Mouse (Mus musculus) megakaryocyte, embryonic 14.5 days (primary cell): ENCODE results near the gene Fam183b. TPM values are rescaled to one million over a fixed set of nuclear protein-coding genes. Genes with fewer than 3 reads are reported as not detected.
"Not testable (repeated sequence)": the region's sequence is repeated elsewhere in the genome, so short reads cannot be mapped to it uniquely, and the experiment has no call there.

ENCODE experiments used
- H3K27me3 ChIP-seq: replicated peaks from 2 replicates; pipeline ENCODE3; 2012; ENCODE audit warnings: inconsistent platforms
- H3K36me3 ChIP-seq: replicated peaks from 2 replicates; pipeline ENCODE3; 2012; ENCODE audit warnings: low read length, inconsistent platforms, mixed read lengths
- H3K4me1 ChIP-seq: 2 replicates; pipeline ENCODE4 v1.6.1; 2012; ENCODE audit warnings: inconsistent platforms
- H3K4me3 ChIP-seq: replicated peaks from 2 replicates; pipeline ENCODE3; 2012; ENCODE audit warnings: moderate library complexity, mild to moderate bottlenecking, inconsistent platforms
- H3K9me3 ChIP-seq: 2 replicates; pipeline ENCODE4 v1.6.1; 2012; ENCODE audit warnings: inconsistent platforms
- FLI1 ChIP-seq: IDR thresholded peaks from 2 replicates; pipeline ENCODE4 v1.6.1; 2012; ENCODE audit warnings: low read length, inconsistent platforms, mixed read lengths
- GATA1 ChIP-seq: IDR thresholded peaks from 3 replicates; pipeline ENCODE4 v1.6.1; 2012; ENCODE audit warnings: mixed read lengths, low read length, inconsistent platforms, borderline replicate concordance
- polyA plus RNA-seq: library from polyadenylated mRNA; stranded (reverse); fragments of >175 nt; gene quantifications from 2 replicates; pipeline ENCODE4 v1.2.3, GENCODE M21; 2012; ENCODE audit warnings: low replicate concordance; ENCODE audit not compliant: insufficient read depth

The Fam183b gene
- polyA plus RNA-seq, result not detected in 2 replicates

DNA sequence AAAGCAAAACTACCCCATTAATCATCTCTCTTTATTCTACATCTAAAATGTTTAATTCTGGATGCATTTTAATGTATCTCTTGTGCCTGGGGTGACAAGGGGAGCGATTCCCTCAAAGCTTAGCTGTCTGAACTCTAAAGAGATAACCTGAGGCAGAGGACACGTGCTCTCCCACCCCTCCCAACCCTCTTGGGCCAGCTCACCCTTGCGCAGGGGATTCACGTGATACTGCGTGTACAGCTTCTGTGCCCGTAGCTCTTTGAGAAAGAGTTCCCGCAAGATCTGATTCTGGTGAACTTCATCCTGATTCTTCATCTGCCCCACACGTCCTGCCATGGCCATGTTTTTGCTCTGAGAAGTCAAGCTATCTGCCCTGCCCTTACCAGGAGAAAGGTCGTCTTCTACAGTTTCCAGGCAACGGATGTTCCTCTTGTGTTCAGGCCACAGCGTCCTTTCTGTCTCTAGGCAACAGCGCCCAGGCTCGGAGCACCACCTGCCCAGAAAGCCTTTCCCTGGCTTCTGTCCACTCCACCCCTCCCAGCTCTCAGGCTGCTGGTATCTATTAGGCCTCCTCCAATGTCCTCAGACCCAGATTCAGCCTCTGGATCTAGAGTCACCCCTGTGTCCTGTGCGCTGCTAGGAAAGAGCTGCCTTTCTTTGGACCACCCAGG, at the start of gene Fam183b:
TSS of gene Fam183b (minus strand) at position 403 of the 671 bp plus-strand sequence.
- TF ChIP-seq GATA1 (no peak), FLI1 (no peak)
- H3K9me3 ChIP-seq, result no peaks in the 10 kb centered on the region
- peaks cover 22% of the 10 kb centered on the region for H3K27me3 ChIP-seq
- peaks cover 26% of the 10 kb centered on the region for H3K4me1 ChIP-seq
- H3K4me3 ChIP-seq, result peak within 1 kb of the TSS; percentile 29
- no peaks in the 10 kb centered on the region for H3K36me3 ChIP-seq

DNA sequence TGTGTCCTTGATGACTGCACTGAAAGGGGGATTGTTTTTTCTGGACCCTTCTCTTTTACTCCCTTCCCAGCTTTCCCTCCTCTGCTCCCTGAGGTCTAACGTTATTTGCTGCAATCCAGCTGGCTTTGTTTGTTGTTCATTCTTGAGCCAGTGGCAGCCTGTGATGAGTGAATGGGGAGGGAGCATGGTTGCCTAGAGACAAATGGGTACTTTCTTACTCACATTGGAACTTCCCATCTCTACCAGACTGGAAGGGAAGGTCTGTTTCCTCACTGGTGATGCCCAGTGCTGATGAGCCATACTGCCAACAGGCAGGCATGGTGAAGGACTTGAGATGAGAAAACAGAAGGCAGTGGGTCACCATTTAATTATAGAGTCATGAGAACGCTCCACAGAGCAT, 48.0 kb upstream of the Fam183b start:
- Histone ChIP-seq H3K36me3 (peaks cover 58% of the 10 kb centered on the region), H3K4me3 (no peak overlapping the region)
- TF ChIP-seq GATA1, result no peak
- TF ChIP-seq FLI1, result no peak

DNA sequence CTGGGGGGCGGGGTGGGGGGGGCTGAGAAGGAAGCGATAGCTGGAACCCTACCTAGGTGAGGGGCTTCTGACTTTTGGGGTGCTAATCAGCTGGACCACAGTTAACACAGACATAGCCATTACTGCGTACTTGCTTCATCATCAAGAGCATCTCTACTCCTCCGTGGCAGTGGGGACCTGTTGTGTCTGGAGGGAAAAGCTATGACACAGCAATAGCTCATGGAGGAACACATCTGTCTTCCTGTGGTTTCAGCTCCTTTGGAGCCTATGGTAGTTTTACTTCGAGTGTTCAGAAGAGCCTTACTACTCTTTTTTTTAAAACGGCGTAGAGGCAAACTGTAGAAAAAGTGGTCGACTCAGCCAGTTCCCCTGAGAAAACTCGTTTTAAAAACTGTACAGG, 45.9 kb upstream of the Fam183b start:
- TF ChIP-seq FLI1 (no peak), GATA1 (no peak)

More for the DNA sequence above, 48.0 kb upstream of the Fam183b start:
- peaks cover 8% of the 10 kb centered on the region for H3K9me3 ChIP-seq
- peaks cover 16% of the 10 kb centered on the region for H3K4me1 ChIP-seq
- no peaks in the 10 kb centered on the region for H3K27me3 ChIP-seq

DNA sequence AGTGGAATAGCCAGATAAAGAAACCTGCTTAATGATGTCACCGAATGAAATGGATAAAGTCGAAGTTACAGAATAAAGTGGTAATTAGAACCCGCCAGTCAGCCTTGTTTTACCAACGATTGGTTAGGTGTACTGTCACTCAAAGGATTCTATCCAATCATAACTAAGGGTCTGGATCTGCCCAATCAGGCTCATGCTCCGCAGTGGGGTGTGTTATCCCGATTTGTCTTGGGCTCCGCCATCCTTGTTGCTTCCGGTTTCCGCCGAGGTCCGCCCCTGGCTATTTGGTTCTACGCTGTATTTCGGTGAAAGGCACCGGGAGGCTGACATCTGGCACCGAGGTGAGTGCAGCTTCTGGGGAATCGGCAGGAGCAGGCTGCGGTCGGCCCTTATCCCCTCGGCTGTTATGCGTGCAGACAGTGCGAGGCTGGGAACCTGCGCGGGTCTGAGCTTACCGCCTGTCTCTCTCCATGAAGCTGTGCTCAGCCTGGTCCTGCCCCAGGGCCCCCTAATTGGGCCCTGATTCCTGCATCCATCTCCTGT, 45.2 kb upstream of the Fam183b start, which contains the start of gene Gm12258:
TSS of gene Gm12258 (plus strand) at position 240 of the 543 bp plus-strand sequence.
- no peak for TF ChIP-seq FLI1
- H3K4me3 ChIP-seq, result peak within 1 kb of the TSS; percentile 92
- peaks cover 34% of the 10 kb centered on the region for H3K36me3 ChIP-seq
- H3K9me3 ChIP-seq, result peaks cover 8% of the 10 kb centered on the region
- H3K27me3 ChIP-seq, result no peaks in the 10 kb centered on the region
- H3K4me1 ChIP-seq, result peaks cover 16% of the 10 kb centered on the region

More for the DNA sequence above, 45.9 kb upstream of the Fam183b start:
- Histone ChIP-seq H3K36me3 (peaks cover 40% of the 10 kb centered on the region), H3K4me3 (peak overlapping the region; percentile 92), H3K9me3 (peaks cover 8% of the 10 kb centered on the region), H3K27me3 (no peaks in the 10 kb centered on the region), H3K4me1 (peaks cover 16% of the 10 kb centered on the region)

DNA sequence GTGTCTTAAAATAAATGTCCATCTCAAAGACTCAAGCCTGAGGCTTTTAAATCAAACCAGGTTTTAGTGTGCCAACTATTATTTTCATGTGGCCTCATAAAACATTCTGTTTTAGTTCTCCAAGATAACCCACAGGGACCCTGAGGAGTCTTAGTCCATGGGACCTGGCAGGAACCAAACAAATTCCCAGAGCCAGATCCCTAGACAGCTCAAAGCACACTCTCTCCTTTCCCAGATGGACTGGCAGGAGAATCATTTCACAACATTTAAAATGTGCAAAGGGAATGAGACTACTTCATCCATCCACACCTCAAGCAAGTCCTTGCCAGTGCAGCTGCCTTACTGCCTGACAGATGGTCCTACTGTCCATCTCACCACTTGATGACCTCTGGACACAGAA, 37.2 kb upstream of the Fam183b start, which contains the start of gene Olfr311:
TSS of gene Olfr311 (plus strand) at position 301 of the 400 bp plus-strand sequence.
- H3K4me3 ChIP-seq, H3K4me1 ChIP-seq, H3K36me3 ChIP-seq, H3K27me3 ChIP-seq, H3K9me3 ChIP-seq: not testable (repeated sequence)

DNA sequence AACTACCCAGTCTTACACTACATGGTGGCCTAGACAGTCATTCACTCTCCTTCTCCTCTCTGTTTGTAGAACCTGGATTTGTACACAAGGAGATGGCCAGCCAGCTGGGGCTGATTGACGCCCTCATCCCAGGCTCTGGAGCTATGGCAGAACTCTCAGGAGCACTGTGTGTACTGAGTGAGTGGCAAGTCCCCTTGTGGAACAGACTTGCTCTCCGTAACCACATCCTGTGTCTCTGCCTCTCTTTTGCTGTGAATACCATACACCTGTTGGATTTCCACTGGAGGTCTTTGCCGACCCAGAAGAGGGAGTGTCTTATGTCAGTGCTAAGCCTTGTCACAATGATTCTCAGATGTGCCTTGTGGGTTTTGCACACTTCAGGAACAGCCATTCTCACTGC, 30.8 kb upstream of the Fam183b start:
- not testable (repeated sequence) for H3K4me3 ChIP-seq, H3K36me3 ChIP-seq, H3K27me3 ChIP-seq, H3K4me1 ChIP-seq, H3K9me3 ChIP-seq

DNA sequence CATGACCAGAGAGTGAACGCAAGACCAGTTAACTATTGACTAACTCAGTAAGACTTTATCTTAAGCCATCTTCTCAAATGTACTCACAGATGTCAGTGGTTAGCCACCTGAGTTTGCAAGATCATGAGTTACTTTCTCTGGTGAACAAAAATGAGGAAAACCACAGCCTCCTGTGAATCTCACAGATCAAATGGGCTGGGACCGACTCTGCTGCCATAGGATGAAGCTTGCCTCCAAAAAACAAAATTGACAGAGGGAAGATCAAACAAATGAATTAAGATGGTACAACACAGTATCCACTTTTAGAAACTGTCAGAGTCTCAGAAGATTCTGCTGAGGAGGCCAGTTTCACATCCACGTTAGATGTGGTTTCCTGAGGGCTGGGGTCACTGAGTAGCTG, 28.0 kb upstream of the Fam183b start:
- TF ChIP-seq GATA1, result no peak
- no peak for TF ChIP-seq FLI1
- Histone ChIP-seq H3K27me3 (peaks cover 7% of the 10 kb centered on the region), H3K36me3 (no peaks in the 10 kb centered on the region), H3K9me3 (no peaks in the 10 kb centered on the region), H3K4me1 (0 out of 2 replicates have a peak, but pooled peaks cover 6% of the 10 kb centered on the region), H3K4me3 (no peak overlapping the region)

DNA sequence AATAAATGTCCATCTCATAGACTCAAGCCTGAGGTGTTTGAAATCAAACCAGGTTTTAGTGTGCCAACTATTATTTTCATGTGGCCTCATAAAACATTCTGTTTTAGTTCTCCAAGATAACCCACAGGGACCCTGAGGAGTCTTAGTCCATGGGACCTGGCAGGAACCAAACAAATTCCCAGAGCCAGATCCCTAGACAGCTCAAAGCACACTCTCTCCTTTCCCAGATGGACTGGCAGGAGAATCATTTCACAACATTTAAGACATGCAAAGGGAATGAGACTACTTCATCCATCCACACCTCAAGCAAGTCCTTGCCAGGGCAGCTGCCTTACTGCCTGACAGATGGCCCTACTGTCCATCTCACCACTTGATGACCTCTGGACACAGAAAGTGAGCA, 27.2 kb upstream of the Fam183b start, which contains the start of gene Olfr312:
TSS of gene Olfr312 (plus strand) at position 301 of the 400 bp plus-strand sequence.
- H3K36me3 ChIP-seq, H3K4me1 ChIP-seq, H3K9me3 ChIP-seq, H3K4me3 ChIP-seq, H3K27me3 ChIP-seq: not testable (repeated sequence)

DNA sequence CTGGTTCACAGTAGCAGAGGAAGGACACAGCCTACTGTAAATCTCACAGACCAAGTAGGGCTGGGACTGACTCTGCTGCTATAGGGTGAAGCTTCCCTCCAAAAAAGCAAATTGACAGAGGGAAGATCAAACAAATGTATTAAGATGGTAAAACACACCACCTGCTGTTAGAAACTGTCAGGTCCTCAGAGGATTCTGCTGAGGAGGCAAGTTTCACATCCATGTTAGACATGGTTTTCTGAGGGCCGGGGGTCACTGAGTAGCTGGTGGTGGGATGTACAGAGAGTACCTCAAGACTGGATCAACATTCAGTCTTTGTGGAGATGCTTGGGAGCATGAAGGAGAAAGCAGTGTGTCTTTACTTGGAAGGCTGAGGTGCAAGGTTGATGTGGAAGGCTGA, 13.9 kb upstream of the Fam183b start:
- H3K4me1 ChIP-seq, result peaks cover 8% of the 10 kb centered on the region
- H3K4me3 ChIP-seq, result no peak overlapping the region
- no peaks in the 10 kb centered on the region for H3K36me3 ChIP-seq
- TF ChIP-seq FLI1 (no peak), GATA1 (no peak)
- peaks cover 5% of the 10 kb centered on the region for H3K27me3 ChIP-seq
- H3K9me3 ChIP-seq, result no peaks in the 10 kb centered on the region

DNA sequence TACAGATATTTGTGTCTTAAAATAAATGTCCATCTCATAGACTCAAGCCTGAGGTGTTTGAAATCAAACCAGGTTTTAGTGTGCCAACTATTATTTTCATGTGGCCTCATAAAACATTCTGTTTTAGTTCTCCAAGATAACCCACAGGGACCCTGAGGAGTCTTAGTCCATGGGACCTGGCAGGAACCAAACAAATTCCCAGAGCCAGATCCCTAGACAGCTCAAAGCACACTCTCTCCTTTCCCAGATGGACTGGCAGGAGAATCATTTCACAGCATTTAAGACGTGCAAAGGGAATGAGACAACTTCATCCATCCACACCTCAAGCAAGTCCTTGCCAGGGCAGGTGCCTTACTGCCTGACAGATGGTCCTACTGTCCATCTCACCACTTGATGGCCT, 12.9 kb upstream of the Fam183b start, which contains the start of gene Olfr313:
TSS of gene Olfr313 (plus strand) at position 301 of the 400 bp plus-strand sequence.
- not testable (repeated sequence) for H3K27me3 ChIP-seq, H3K36me3 ChIP-seq, H3K4me3 ChIP-seq, H3K9me3 ChIP-seq
- H3K4me1 ChIP-seq, result peaks cover 18% of the 10 kb centered on the region

DNA sequence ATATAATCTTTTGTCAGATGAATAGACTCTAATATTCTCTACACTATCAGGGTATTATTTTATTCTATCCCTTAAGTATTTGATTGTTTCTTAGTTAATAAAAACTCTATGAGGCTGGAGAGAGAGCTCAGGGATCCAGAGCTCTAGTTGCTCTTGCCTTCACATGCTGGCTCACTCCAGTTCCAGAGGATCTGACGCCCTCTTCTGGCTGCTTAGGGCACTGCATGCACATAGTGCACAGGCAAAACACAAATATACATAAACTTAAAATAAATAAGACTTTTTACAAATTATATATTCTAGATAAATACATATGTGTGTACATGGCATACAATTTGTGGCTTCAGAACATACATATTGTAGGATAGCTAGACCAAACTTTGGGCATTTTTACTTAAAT, 10.2 kb upstream of the Fam183b start:
- Histone ChIP-seq H3K4me1 (peaks cover 19% of the 10 kb centered on the region), H3K4me3 (no peak overlapping the region), H3K9me3 (peaks cover 3% of the 10 kb centered on the region; the same call in 1 of the 2 replicates), H3K27me3 (peaks cover 5% of the 10 kb centered on the region), H3K36me3 (no peaks in the 10 kb centered on the region)
- TF ChIP-seq FLI1 (no peak), GATA1 (no peak)
